In the genomic region with DNA sequence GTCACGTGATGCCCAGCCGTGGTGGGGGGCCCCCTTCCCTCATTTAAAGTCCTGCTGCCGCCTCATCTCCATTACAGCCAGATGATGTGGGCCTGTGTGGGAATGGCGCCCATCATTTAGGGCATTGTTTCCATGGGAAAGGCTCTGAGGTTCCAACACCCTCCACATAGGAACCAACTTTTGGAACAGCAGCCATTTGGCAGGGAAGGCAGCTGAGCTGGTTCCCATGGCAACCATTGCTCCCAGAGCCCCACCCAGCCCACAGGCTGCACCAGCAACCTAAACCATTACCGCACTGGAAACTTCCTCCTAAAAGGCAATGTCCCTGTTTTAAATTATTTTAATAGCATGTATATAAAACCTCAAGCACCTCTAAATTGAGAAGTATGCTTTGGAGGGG, we compare ENCODE assay signal across 12 mouse cellular contexts. TPM values are rescaled to one million over a fixed set of nuclear protein-coding genes. Genes with fewer than 3 reads are reported as not detected.
DNase-seq lines count a peak whose midpoint lies in the region; ATAC-seq lines count a peak whose summit lies in the region.
"Had no signal": no experiment of that assay in that cellular context is flagged by ENCODE, and none has a peak within 500 bp of the region (broad histone marks: within the 10 kb centered on the region; RNA-seq: fewer than 3 reads in every experiment).

No protein-coding gene starts in this region.

- WGBS in heart, embryonic 10.5 days = 69% methylated on average over 5 of the region's 5 CpGs

- H3K36me3 ChIP-seq in heart, embryonic 10.5 days = no peaks in the 10 kb centered on the region
- H3K36me3 ChIP-seq: lung, embryonic 15.5 days had no signal

- peak; percentile 83 for DNase-seq in layer of hippocampus, adult 11-12 months (ENCODE audit: low spot score)
- no peak for DNase-seq in layer of hippocampus, adult 9-10 months (ENCODE audit: low spot score)
- peak; percentile 66 to 78 for DNase-seq in layer of hippocampus, postnatal 10 days (ENCODE audit: low spot score in 2 of 2)
- peak; percentile 86 to 91 for DNase-seq in right cerebral cortex, postnatal 10 days (ENCODE audit: low spot score in 2 of 2)
- no peak for DNase-seq in heart, embryonic 10.5 days (ENCODE audit: low spot score)
- no peak for DNase-seq in lung, postnatal 14 days
- DNase-seq in thymus, adult 18-20 months = no peak
- DNase-seq: cerebellum, adult 18-20 months; retina, postnatal 1 day had no signal

- no peaks in the 10 kb centered on the region for H3K27me3 ChIP-seq in heart, embryonic 10.5 days (ENCODE audit: insufficient read depth, poor library complexity, severe bottlenecking)
- H3K27me3 ChIP-seq: lung, embryonic 15.5 days had no signal

- H3K27ac ChIP-seq in heart, embryonic 10.5 days = no peak overlapping the region
- H3K27ac ChIP-seq: kidney, postnatal 0 days; lung, embryonic 15.5 days had no signal

- ATAC-seq in common myeloid progenitor, adult 5-6 weeks (replicated peaks; ENCODE audit: low read depth, poor library complexity, severe bottlenecking) = peak; percentile 30; the same call in 1 of the 2 replicates

- no peak overlapping the region for H3K4me3 ChIP-seq in heart, embryonic 10.5 days
- H3K4me3 ChIP-seq: lung, embryonic 15.5 days had no signal

- peaks cover 13% of the 10 kb centered on the region; the same call in 1 of the 2 replicates for H3K4me1 ChIP-seq in heart, embryonic 10.5 days

- no peaks in the 10 kb centered on the region for H3K9me3 ChIP-seq in heart, embryonic 10.5 days
- H3K9me3 ChIP-seq: lung, embryonic 15.5 days had no signal

RNA-seq across cellular contexts. Expression of a gene that starts 18.8 kb away (rescaled TPM):
- 0.82 TPM in 1 of 2 replicates, not detected in the other for total RNA-seq in common myeloid progenitor, adult 5-6 weeks (2017)
- 10 to 100 TPM; 77.8 to 96.3 TPM for total RNA-seq in layer of hippocampus, postnatal 10 days (2021)
- polyA plus RNA-seq in heart, embryonic 10.5 days (2016; fragmentation: Nextera tagmentation; extraction: Ambion mirVana) = 5.1 and 7.5 TPM in 2 replicates

RNA-seq across cellular contexts. Expression of a gene that starts 32.9 kb away (rescaled TPM):
- total RNA-seq in common myeloid progenitor, adult 5-6 weeks (2017) = not detected in 2 replicates
- under 1 TPM; 0.65 to 0.89 TPM for total RNA-seq in layer of hippocampus, postnatal 10 days (2021)
- not detected in 2 replicates for polyA plus RNA-seq in heart, embryonic 10.5 days (2016; fragmentation: Nextera tagmentation; extraction: Ambion mirVana)

Comparison
In these comparisons a context has a peak if more than half of its experiments do, and no peak if none do; other contexts are left out.
1. DNase-seq: peak in layer of hippocampus, adult 11-12 months (single experiment), layer of hippocampus, postnatal 10 days (2 of 2) and right cerebral cortex, postnatal 10 days (2 of 2); none in layer of hippocampus, adult 9-10 months (single experiment), heart, embryonic 10.5 days (single experiment), lung, postnatal 14 days (single experiment) and thymus, adult 18-20 months (0 of 2).
2. RNA of a gene that starts 18.8 kb away (total RNA-seq): 77.8 to 96.3 TPM in layer of hippocampus, postnatal 10 days; 0.82 TPM in common myeloid progenitor, adult 5-6 weeks; every median in the first group is over 10 times any median in the second.